Mouse (Mus musculus): Measurements from ENCODE around the gene Acvr1b. TPM values are rescaled to one million over a fixed set of nuclear protein-coding genes. Genes with fewer than 3 reads are reported as not detected.

The Acvr1b gene
- total RNA-seq, 2 experiments from 2014 or later: 110 to 118 TPM

DNA sequence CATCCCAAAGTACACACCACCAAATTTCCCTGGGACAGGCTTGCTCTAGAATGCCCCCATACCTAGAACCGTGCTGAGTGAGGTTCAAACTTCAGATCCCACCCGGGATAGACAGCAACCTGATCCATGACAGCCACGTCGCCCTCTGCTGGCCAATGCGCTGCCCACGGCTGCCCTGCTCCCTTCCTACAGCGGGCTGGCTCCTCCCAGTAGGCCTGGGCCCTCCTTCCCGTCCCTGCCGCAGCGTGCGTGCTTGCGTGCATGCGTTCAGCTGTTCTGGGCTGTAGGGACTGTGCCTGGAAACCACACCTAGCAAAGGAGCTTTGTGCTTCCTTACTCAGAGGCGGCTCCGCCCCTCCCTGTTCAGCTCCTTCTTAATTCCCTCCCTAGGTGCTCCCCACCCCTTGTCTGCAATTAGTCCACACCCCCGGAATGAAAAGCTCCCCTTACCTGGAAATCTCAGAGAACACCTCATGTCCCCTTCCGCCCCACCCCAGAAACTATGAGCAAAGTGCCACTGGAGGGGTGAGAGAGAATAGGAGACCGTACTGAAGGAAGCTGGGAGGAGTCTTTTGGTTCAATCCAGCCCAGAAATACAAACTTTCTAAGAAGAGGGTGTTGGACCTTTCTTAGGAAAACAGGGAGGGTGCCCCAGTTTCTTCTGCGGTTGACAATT, 28.3 kb upstream of the Acvr1b start:
- intact Hi-C loops (cut with DNase I): no loop called here
- peak; percentile 88 to 93 for DNase-seq (ENCODE audit: low spot score in 2 of 2)

DNA sequence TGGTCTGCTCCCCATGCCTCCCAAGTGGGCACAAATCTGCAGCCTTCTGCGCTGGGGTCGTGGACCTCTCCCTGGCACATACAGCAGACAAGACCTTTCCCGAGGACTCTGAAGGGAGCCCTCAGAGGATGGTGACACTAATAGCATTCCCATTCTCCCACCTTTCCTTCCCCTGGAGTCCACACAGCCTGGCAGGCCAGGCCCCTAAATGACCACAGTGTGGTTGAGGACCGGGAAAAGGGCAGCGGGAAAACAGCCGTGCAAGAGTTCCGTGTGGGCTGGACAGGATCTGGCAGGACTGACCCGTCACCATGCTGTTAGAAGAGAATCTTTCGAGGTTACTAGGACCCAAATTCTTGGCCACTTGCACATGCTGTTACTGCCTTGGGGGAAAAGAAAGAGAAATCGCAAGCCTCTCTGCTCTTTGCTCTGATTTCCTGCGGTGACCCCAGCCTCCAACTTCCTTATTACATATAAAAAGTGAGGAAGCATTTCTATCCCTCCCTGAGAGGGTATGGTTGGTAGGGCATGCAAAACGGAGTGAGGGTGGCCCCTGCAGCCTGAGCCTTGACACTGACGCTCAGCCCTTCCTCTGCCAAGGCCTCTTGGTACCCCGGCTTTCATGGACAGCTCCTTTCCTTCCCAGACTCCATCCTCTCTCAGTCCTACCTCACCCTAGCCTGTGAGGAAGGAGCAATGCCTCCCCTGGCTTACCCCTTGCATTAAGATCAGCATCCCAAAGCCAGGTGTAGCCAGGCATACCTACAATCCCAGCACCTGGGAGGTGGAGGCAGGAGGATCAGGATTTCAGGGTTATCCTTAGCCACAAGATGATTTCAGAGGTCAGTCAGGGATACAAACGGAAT, 27.5 kb upstream of the Acvr1b start:
- DNase-seq (ENCODE audit: low spot score in 2 of 2): no peak
- intact Hi-C loops (cut with DNase I): no loop called here

DNA sequence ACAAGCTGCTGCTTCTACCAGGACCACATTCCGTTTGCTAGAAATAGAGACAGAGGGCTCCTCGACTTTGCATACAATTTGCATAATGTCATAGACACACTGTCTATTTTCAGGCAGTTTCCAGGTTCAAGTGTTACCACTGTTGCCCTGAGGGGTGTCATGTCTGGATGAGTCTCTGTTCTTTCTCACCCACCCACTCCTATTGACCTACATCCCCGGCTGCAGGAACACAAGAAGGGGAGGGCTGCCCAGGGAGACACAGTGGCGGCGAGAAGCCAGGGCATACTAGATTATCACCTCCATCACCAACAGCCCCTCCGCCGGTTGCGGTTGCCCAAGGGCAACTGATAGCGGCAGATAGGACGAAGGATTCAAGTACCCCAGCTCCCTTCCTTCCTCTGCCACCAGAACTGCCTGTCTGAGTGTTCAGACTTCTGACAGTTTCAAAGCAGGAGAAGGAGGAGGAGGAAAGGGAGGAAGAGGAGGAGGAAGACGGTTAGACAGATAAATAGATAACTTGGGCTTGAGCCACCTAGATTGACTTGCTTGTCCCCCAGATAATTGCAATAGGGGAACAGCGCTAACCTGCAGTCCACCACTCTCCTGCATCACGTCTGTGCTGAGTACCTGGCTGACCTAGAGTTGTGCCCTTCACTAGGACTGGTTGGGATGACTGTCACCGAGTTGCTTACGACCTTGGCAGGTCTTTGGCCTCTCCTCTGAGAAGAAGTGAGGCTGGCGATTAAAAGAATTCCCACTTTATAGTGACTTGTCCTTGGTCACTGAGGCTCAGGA, 26.6 kb upstream of the Acvr1b start:
- intact Hi-C loops (cut with DNase I): no loop called here
- DNase-seq (ENCODE audit: low spot score in 2 of 2): no peak

DNA sequence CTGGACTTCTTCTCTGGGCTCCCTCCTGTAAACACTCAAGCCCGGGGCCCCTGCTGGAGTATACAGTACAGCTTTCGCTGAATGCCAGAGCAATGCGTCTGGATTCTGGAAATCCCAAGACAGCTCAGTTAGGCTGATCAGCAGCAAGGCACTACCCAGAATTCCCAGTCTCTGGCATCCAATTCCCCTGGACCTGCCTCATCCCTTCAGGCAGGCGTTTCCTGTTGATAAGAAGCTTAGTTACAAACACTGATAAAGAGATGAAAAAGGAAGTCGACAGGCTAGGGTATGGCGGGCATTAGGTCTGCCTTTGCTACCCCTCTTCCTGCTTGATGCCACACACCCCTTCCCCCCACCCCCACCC, 26.0 kb upstream of the Acvr1b start:
- intact Hi-C loops (cut with DNase I): no loop called here
- DNase-seq (ENCODE audit: low spot score in 2 of 2): no peak

DNA sequence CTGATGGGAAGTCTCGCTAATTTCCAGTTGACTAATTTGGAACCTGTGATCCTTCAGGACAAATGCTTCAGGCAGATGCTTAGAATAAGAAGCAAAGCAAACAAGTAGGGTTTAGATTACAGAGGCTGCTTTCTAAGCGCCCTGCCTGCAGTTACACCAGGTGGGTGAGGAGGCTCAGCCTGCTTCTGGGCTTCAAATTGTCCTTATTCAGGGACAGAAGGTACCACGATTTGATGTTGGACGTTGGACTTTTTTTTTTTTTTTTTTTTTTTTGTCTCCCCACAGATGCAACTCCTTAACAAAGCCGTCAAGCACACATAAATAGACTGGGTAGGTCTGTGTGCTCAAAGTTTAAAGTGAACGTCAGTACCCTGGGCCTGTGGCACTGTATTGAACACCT, 25.3 kb upstream of the Acvr1b start:
- DNase-seq (ENCODE audit: low spot score in 2 of 2): no peak
- intact Hi-C loops (cut with DNase I): no loop called here

DNA sequence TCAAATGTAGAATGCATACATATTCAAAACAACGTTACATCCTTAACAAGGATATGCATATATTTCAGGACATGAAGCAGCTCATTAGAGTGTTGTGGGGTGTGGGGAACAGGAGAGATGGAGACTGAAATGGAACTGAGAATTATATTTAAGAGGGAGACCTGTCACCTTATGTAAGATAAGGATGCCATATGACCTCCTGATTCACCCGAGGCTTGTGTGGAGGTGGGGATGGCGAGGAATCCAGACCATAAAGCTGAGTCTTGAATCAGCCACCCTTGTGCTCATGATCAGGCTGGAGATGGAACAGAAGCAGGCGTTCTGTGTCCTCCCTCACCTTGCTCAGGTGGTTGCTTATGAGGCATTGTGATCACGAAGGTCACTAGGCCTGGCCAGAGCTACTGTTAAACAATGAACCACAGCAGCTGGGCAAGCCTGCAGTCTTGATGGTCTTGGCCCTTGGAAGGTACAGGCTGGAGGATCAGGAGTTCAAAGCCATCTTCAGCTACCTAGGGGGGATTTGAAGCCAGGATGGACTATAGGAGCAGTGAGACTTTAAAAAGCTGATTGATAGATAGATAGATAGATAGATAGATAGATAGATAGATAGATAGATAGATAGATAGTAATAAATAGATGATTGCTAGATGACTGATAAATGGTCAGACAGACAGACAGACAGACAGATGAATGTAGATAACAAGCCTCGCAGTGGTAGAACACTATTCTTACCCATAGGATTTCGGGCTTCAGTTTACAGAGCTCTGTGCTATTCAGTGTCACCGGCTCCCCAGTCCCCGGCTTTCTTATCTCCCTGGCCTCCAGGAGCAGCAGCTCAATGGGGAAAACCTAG, 22.2 kb upstream of the Acvr1b start:
- intact Hi-C loops (cut with DNase I): no loop called here
- DNase-seq (ENCODE audit: low spot score in 2 of 2): no peak

DNA sequence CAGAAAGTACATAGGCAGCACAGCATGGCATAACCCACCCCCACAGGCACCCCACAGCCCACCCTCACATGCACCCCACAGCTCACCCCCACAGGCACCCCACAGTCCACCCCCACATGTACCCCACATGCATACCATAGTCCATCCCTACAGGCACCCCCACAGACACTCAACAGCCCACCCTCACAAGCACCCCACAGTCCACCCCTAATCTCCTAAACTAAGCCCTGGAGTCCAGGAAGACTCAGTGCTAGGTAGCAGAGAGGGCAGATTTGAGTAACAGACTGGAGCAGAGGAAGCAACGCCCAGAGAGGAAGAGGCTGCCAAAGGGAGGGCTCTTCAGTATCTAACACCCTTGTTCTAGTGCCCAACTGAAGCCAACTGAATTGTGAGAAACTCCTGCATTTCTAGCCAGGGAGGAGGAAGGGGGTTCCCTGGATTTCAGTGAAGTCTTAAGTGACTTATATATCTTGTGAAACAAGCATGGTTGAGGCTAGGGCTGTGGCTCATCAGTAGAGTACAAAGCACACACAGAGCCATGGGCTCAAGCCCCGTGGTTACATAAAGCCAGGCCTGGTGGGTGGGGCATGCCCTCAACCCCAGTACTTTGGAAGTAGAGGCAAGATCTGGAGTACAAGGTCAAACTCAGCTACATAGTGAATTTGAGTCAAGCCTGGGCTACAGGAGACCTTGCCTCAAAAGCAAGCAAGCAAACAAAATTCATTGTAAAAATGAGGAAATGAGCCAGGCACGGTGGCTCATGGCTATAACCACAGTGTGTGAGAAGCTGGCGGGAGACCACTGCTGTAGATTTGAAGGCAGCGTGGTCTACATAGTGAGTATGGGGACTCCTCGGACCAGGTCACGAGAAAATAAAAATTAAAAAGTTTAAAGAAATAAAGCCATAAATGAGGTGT, 18.9 kb upstream of the Acvr1b start:
- intact Hi-C loops (cut with DNase I): no loop called here
- no peak for DNase-seq (ENCODE audit: low spot score in 2 of 2)

DNA sequence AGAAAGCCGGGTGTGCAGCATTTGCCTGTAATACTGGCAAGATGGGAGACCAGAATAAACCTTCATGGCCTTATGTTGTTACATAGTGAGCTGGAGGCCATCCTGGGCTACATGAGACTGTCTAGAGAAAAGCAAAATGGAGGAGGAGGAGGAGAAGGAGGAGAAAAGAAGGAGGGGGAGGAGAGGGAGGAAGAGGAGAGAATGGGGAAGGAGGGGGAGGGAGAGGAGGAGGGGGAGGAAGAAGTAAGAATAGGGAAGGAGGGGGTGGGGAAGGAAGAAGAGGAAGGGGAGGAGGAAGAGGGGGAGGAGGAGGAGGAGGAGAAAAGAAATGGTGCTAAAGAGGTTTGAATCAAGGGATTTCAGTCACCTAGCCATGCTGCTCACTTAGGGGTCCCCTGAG, 13.7 kb upstream of the Acvr1b start:
- DNase-seq (ENCODE audit: low spot score in 2 of 2): no peak
- intact Hi-C loops (cut with DNase I): no loop called here

DNA sequence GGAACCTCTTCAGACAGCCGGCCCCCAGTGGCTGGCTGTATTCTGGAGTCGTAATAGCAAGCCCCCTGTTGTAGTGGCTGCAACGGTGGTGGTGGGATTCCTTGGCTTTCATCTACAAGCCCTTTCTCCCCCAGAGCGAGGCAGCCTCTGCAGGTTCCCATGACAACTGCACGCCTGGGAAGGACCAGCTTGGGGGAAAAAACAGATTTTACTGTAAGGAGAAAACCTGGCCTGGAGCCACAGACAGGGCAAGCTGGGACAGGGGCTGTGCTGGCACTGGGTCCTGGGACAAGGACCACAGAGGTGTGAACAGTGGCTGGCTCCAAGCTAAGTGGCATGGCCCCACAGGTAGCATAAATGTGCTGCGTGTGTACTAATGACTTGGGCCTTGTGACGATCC, 13.3 kb upstream of the Acvr1b start:
- intact Hi-C loops (cut with DNase I): no loop called here
- no peak for DNase-seq (ENCODE audit: low spot score in 2 of 2)

DNA sequence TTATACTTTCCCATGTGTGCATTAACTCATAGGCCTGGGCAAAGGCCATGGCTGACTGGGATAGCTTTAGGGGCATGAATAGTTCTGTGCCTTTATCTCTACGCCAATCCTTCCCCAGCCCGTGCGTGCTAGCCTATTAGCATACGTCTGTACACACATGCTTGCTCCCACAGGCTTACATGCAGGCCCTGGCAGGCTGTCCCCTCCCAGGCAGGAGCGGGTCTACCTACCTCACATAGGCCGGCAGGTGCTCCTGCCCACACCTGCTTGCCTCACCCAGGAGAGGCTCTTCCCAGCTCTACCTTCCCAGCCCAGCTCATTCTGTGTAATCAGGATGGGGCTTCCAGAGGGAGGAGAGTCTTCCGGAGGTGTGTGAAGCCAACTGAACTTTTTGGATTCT, 12.3 kb upstream of the Acvr1b start:
- intact Hi-C loops (cut with DNase I): no loop called here

DNA sequence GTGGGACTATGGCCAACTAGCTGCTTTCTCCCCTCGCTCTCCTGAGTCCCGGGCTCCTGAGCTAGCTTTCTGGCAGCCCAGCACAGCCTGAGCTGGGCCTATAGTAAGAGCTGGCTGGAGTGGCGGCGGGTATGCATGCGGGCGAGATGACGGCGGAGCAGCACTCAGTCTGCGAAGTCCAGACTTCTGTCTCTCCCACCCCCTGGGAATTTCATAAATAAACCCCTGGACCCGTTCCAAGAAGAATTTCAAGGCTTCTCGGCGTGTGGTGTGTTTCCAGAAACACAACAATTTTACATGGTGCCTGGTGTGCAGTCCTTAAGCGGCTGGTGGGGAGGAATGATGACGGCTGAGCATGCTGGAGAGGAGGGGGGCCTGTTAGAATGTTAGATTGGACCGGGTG, 10.8 kb upstream of the Acvr1b start:
- intact Hi-C loops (cut with DNase I): no loop called here
- DNase-seq (ENCODE audit: low spot score in 2 of 2): no peak

More for the DNA sequence above, 12.3 kb upstream of the Acvr1b start:
- no peak for DNase-seq (ENCODE audit: low spot score in 2 of 2)

DNA sequence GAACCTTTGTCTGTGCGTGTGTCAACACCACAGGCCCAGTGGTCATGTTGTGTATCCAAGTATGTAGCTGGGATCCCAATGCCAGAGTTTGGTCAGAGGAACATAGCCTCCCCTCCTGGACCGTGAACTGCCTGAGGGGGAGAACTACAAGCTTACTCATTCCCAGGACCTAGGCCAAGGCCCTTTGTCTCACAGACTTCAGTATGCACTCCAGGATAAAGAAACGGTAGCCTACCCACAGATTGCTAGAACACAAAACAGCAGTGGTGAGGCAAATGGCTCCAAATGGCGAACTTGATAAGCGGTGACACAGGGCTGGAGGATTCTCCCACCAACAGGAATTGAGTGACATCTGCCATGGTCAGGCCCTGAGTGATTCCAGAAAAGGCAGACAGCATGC, 10.0 kb upstream of the Acvr1b start:
- intact Hi-C loops (cut with DNase I): no loop called here
- DNase-seq (ENCODE audit: low spot score in 2 of 2): no peak

DNA sequence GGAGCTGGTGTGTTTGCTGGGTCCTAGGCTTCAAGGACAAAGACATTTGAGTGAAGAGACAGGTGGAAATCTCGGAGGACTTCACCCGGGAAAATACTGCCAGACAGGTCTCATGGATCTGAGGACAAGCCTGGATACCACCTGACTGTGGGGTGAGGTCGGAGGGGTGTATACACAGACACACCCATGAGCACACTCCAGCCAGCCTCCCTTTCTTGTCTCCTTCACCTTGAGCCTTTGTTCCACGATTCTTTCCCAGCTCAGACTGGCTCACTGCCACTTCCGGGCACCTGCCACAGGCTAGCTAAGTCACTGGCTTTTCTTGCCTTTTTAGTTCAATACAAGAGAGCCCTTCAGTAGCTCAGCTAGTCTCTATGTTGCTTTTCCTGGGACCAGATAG, 9.6 kb upstream of the Acvr1b start:
- DNase-seq (ENCODE audit: low spot score in 2 of 2): no peak
- intact Hi-C loops (cut with DNase I): no loop called here

DNA sequence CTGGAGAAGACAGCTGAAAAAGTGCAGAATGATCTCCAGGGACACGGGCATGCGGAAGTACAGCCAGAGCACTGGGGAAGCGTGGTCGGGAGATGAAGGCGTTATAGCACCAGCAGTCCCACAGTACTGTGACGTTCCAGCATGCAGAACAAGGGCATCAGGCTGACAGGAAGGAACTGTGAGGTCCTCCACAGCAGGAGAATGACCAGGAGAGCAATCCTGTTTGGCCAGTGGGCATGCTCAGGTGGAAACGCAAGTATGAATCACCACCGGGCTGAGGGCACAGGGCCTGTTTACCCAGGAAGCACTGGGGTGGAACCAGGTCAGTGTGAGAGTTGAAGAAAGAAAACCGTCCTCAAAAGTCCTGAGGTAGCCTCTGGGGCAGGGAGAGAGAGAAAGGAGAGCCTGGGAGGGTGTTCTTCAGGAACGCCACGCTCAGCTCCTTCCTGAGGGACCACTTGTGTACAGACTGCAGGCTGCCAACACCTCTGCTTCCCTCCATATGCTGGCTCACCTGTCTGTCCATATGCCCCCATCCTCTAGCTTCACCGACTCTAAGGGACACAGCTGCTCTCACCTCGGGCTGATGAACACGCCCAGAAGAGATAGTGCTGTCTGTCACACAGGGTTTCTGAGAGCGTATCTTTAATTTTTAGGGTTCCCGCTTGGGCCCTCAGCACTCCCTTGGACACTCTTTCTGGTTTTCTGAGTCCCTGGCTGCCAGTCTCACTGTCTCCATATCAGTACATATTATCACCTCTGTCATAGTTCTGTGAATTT, 8.0 kb upstream of the Acvr1b start:
- intact Hi-C loops (cut with DNase I): no loop called here
- DNase-seq (ENCODE audit: low spot score in 2 of 2): no peak

DNA sequence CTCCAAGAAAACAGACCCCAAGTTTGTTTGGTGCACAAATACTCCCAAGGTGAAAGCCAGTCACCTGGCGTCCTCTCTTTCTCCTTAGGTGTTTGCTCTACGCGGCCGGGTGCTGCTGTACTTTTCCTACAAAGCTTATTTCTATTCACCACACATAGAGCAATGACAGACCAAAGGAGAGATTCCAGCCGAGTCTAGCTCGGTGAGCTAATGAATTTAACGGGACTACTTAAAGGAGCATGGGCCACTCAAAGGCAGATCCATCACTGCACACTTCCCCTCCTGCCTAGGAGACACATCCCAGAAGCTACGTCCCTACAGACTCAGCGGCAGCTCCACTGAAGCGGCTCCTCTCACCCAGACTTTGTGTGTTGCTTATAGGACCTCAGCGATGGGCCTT, 6.3 kb upstream of the Acvr1b start:
- no peak for DNase-seq (ENCODE audit: low spot score in 2 of 2)
- intact Hi-C loops (cut with DNase I): no loop called here

DNA sequence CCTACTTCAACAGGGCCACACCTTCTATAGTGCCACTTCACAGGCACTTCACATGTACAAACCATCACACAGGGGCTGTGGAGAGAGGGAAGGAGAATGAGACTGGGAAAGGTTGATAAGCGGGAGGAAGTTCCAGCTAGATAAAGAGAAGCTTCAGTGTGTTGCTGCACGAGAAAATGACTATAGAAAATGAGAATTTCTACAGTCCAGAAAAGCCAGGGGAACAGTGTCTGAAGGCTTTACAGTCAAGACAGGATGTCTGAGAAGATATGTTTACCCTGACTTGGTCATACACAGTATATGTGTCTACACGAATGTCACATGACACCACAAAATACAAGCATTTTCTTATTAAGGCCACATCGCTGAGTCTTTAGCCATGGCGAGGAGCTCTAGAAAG, 4.0 kb upstream of the Acvr1b start:
- DNase-seq (ENCODE audit: low spot score in 2 of 2): no peak
- intact Hi-C loops (cut with DNase I): no loop called here

DNA sequence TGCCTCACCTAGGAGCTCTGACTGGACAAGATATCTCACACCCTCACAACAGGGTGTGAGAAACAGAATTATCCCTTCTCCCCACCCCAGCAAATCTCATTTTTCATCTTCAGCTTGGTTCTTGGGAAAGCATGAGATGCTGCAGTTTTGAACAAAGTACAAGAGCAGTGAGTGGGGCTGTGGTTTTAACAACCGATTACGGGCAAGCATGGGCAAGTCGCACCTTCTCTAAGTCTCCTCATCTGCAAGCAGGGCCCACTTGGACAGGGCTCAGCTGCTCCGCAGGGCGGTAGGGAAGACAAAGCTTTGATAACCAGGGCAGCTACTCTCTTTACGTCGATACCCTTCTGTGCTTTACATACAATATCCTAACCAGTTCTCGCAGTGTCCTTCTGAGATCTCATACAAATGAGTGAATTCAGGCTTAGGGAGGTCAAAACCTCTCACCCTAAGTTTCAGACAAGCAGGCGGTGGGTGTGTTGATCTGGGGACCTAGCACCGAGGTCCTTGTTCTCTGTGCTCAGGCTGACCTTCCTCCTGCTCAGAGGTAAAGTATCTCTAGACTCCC, 3.4 kb upstream of the Acvr1b start:
- no peak for DNase-seq (ENCODE audit: low spot score in 2 of 2)
- intact Hi-C loops (cut with DNase I): no loop called here

DNA sequence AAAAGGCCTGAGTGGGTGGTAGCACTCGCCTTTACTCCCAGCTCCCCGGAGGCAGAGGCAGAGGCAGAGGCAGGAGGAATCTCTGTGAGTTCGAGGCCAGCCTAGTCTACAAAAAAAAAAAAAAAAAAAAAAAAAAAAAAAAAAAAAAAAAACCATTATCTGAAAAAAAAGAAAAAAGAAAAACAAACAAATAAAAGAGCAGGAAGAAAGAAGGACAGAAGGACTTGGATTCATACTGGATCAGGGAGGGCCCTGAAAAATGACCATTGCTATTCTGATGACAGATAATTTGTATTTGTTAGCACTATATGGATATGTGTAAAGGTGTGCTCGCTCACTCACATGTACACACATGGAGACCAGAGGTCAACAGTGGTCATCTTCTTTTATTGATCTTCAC, 2.6 kb upstream of the Acvr1b start:
- intact Hi-C loops (cut with DNase I): no loop called here
- DNase-seq (ENCODE audit: low spot score in 2 of 2): no peak
